In the genomic region with DNA sequence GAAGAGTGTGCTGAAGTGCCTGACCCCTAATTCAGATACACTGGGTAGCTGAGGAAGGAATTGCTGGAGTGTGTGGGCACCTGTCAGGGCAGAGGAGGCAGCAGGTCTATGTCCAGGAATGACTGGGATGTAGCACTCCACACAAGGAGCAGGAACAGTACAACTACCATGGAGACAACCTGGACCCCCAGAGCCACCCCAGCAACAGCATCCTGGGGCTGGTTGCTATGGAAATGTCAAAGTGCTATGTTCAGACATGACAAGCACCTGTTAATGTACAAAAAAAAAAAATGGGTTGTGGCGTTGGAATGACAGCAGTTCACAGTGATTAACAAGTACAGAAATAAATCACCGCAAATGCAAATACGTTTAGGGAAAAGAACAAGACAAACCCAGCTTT, we compare ENCODE assay signal across 19 mouse cellular contexts. TPM values are rescaled to one million over a fixed set of nuclear protein-coding genes. Genes with fewer than 3 reads are reported as not detected.
"Had no signal": no experiment of that assay in that cellular context is flagged by ENCODE, and none has a peak within 500 bp of the region (broad histone marks: within the 10 kb centered on the region; RNA-seq: fewer than 3 reads in every experiment).

No protein-coding gene starts in this region.

- ATAC-seq: midbrain, embryonic 15.5 days had no signal

- DNase-seq: lung, adult 18-20 months; lung, postnatal 4 days; retina, postnatal 1 day; right cerebral cortex, adult 18-20 months; right cerebral cortex, postnatal 25 days; right cerebral cortex, postnatal 4 days; spleen, adult 18-20 months; thymus, adult 18-20 months; thymus, postnatal 14 days; thymus, postnatal 36 days had no signal

- H3K9ac ChIP-seq: lung, embryonic 14.5 days; midbrain, embryonic 12.5 days; midbrain, embryonic 15.5 days; neural tube, embryonic 13.5 days; neural tube, embryonic 15.5 days had no signal

- H3K27ac ChIP-seq: midbrain, embryonic 10.5 days; midbrain, embryonic 12.5 days; midbrain, embryonic 15.5 days; neural tube, embryonic 13.5 days; neural tube, embryonic 15.5 days had no signal

- H3K9me3 ChIP-seq: midbrain, embryonic 10.5 days; midbrain, embryonic 12.5 days; midbrain, embryonic 15.5 days; neural tube, embryonic 13.5 days; neural tube, embryonic 15.5 days had no signal

- H3K27me3 ChIP-seq: midbrain, embryonic 15.5 days; neural tube, embryonic 15.5 days had no signal

- H3K4me3 ChIP-seq: midbrain, embryonic 10.5 days; midbrain, embryonic 12.5 days; midbrain, embryonic 15.5 days; myocyte; neural tube, embryonic 13.5 days; neural tube, embryonic 15.5 days had no signal

- H3K36me3 ChIP-seq: midbrain, embryonic 10.5 days; midbrain, embryonic 12.5 days; midbrain, embryonic 15.5 days; neural tube, embryonic 13.5 days; neural tube, embryonic 15.5 days had no signal

- H3K4me1 ChIP-seq: midbrain, embryonic 10.5 days; midbrain, embryonic 12.5 days had no signal

- H3K4me2 ChIP-seq: lung, embryonic 14.5 days; midbrain, embryonic 12.5 days; midbrain, embryonic 15.5 days; neural tube, embryonic 13.5 days; neural tube, embryonic 15.5 days had no signal

RNA-seq across cellular contexts. Expression of a gene that starts 20.2 kb away (rescaled TPM):
- total RNA-seq: megakaryocyte, adult 5-6 weeks; megakaryocyte-erythroid progenitor cell, adult 5-6 weeks had no signal

RNA-seq across cellular contexts. Expression of a gene that starts 59.8 kb away (rescaled TPM):
- total RNA-seq: megakaryocyte, adult 5-6 weeks; megakaryocyte-erythroid progenitor cell, adult 5-6 weeks had no signal
